Mouse (Mus musculus): Measurements from ENCODE around the gene Tmem201. TPM values are rescaled to one million over a fixed set of nuclear protein-coding genes. Genes with fewer than 3 reads are reported as not detected.
A peak's percentile ranks its signal among the peaks of the same experiment; 100 is the strongest.

Tmem201 gene
- polyA plus RNA-seq (2012; rRNA removed) = 15.7 and 15.8 TPM in 2 replicates

GRCm38 (mm10) chr4:149737383-149738324 lies at the start of gene Tmem201:
Tmem201 (minus strand) TSS chr4:149738044.
- TF ChIP-seq CTCF (IDR thresholded peaks at IDR 0.05; ENCODE audit: control insufficient read depth, insufficient read depth, insufficient replicate concordance, low read depth, low read length) (peak; percentile 85), POLR2A (IDR thresholded peaks at IDR 0.05; ENCODE audit: control insufficient read depth, low read depth, low read length) (no peak)
- peak within 1 kb of the TSS; percentile 69 for H3K27ac ChIP-seq (ENCODE audit: control insufficient read depth, insufficient read depth, low read depth, low read length)
- H3K4me3 ChIP-seq (ENCODE audit: control insufficient read depth, low read depth, low read length) = peak within 1 kb of the TSS; percentile 92
- H3K27me3 ChIP-seq (ENCODE audit: control insufficient read depth, insufficient read depth, low read length) = no peaks in the 10 kb centered on the region
- no peaks in the 10 kb centered on the region for H3K36me3 ChIP-seq (ENCODE audit: control insufficient read depth, insufficient read depth, low read length)
- peaks cover 10% of the 10 kb centered on the region for H3K4me1 ChIP-seq (ENCODE audit: control insufficient read depth, insufficient read depth, low read length)

GRCm38 (mm10) chr4:149784901-149785300 lies 47.1 kb upstream of the Tmem201 start:
- Histone ChIP-seq H3K36me3 (ENCODE audit: control insufficient read depth, insufficient read depth, low read length) (no peaks in the 10 kb centered on the region), H3K27me3 (ENCODE audit: control insufficient read depth, insufficient read depth, low read length) (no peaks in the 10 kb centered on the region), H3K4me1 (ENCODE audit: control insufficient read depth, insufficient read depth, low read length) (peaks cover 3% of the 10 kb centered on the region; the same call in 1 of the 2 replicates), H3K27ac (ENCODE audit: control insufficient read depth, insufficient read depth, low read depth, low read length) (no peak overlapping the region), H3K4me3 (ENCODE audit: control insufficient read depth, low read depth, low read length) (no peak overlapping the region)
- TF ChIP-seq CTCF (IDR thresholded peaks at IDR 0.05; ENCODE audit: control insufficient read depth, insufficient read depth, insufficient replicate concordance, low read depth, low read length) = no peak
- TF ChIP-seq POLR2A (IDR thresholded peaks at IDR 0.05; ENCODE audit: control insufficient read depth, low read depth, low read length) = no peak

GRCm38 (mm10) chr4:149784371-149784770 lies 46.5 kb upstream of the Tmem201 start:
- H3K27me3 ChIP-seq (ENCODE audit: control insufficient read depth, insufficient read depth, low read length) = no peaks in the 10 kb centered on the region
- H3K4me1 ChIP-seq (ENCODE audit: control insufficient read depth, insufficient read depth, low read length) = no peaks in the 10 kb centered on the region
- no peak for TF ChIP-seq POLR2A (IDR thresholded peaks at IDR 0.05; ENCODE audit: control insufficient read depth, low read depth, low read length)
- TF ChIP-seq CTCF (IDR thresholded peaks at IDR 0.05; ENCODE audit: control insufficient read depth, insufficient read depth, insufficient replicate concordance, low read depth, low read length) = no peak
- no peaks in the 10 kb centered on the region for H3K36me3 ChIP-seq (ENCODE audit: control insufficient read depth, insufficient read depth, low read length)
- no peak overlapping the region for H3K4me3 ChIP-seq (ENCODE audit: control insufficient read depth, low read depth, low read length)
- no peak overlapping the region for H3K27ac ChIP-seq (ENCODE audit: control insufficient read depth, insufficient read depth, low read depth, low read length)

- TF ChIP-seq POLR2A (IDR thresholded peaks at IDR 0.05; ENCODE audit: control insufficient read depth, low read depth, low read length) (no peak), CTCF (IDR thresholded peaks at IDR 0.05; ENCODE audit: control insufficient read depth, insufficient read depth, insufficient replicate concordance, low read depth, low read length) (no peak)
- H3K27ac ChIP-seq (ENCODE audit: control insufficient read depth, insufficient read depth, low read depth, low read length) = no peak overlapping the region
- H3K4me1 ChIP-seq (ENCODE audit: control insufficient read depth, insufficient read depth, low read length) = no peaks in the 10 kb centered on the region
- H3K36me3 ChIP-seq (ENCODE audit: control insufficient read depth, insufficient read depth, low read length) = no peaks in the 10 kb centered on the region
- no peaks in the 10 kb centered on the region for H3K27me3 ChIP-seq (ENCODE audit: control insufficient read depth, insufficient read depth, low read length)
- no peak overlapping the region for H3K4me3 ChIP-seq (ENCODE audit: control insufficient read depth, low read depth, low read length)
Observed at GRCm38 (mm10) chr4:149782975-149783374, 45.1 kb upstream of the Tmem201 start.

GRCm38 (mm10) chr4:149780565-149781356 lies 42.9 kb upstream of the Tmem201 start:
- Histone ChIP-seq H3K27ac (ENCODE audit: control insufficient read depth, insufficient read depth, low read depth, low read length) (no peak overlapping the region), H3K36me3 (ENCODE audit: control insufficient read depth, insufficient read depth, low read length) (no peaks in the 10 kb centered on the region), H3K4me3 (ENCODE audit: control insufficient read depth, low read depth, low read length) (no peak overlapping the region), H3K4me1 (ENCODE audit: control insufficient read depth, insufficient read depth, low read length) (no peaks in the 10 kb centered on the region; the same call in 1 of the 2 replicates), H3K27me3 (ENCODE audit: control insufficient read depth, insufficient read depth, low read length) (no peaks in the 10 kb centered on the region)
- no peak for TF ChIP-seq CTCF (IDR thresholded peaks at IDR 0.05; ENCODE audit: control insufficient read depth, insufficient read depth, insufficient replicate concordance, low read depth, low read length)
- TF ChIP-seq POLR2A (IDR thresholded peaks at IDR 0.05; ENCODE audit: control insufficient read depth, low read depth, low read length) = no peak

GRCm38 (mm10) chr4:149779966-149780365 lies 42.1 kb upstream of the Tmem201 start:
- Histone ChIP-seq H3K27me3 (ENCODE audit: control insufficient read depth, insufficient read depth, low read length) (no peaks in the 10 kb centered on the region), H3K36me3 (ENCODE audit: control insufficient read depth, insufficient read depth, low read length) (no peaks in the 10 kb centered on the region), H3K27ac (ENCODE audit: control insufficient read depth, insufficient read depth, low read depth, low read length) (no peak overlapping the region), H3K4me1 (ENCODE audit: control insufficient read depth, insufficient read depth, low read length) (no peaks in the 10 kb centered on the region; the same call in 1 of the 2 replicates), H3K4me3 (ENCODE audit: control insufficient read depth, low read depth, low read length) (no peak overlapping the region)
- TF ChIP-seq CTCF (IDR thresholded peaks at IDR 0.05; ENCODE audit: control insufficient read depth, insufficient read depth, insufficient replicate concordance, low read depth, low read length) (no peak), POLR2A (IDR thresholded peaks at IDR 0.05; ENCODE audit: control insufficient read depth, low read depth, low read length) (no peak)

- Histone ChIP-seq H3K27ac (ENCODE audit: control insufficient read depth, insufficient read depth, low read depth, low read length) (peak overlapping the region; percentile 56; the same call in 1 of the 2 replicates), H3K4me1 (ENCODE audit: control insufficient read depth, insufficient read depth, low read length) (peaks cover 10% of the 10 kb centered on the region), H3K27me3 (ENCODE audit: control insufficient read depth, insufficient read depth, low read length) (no peaks in the 10 kb centered on the region), H3K4me3 (ENCODE audit: control insufficient read depth, low read depth, low read length) (no peak overlapping the region), H3K36me3 (ENCODE audit: control insufficient read depth, insufficient read depth, low read length) (no peaks in the 10 kb centered on the region)
- TF ChIP-seq POLR2A (IDR thresholded peaks at IDR 0.05; ENCODE audit: control insufficient read depth, low read depth, low read length) = no peak
- no peak for TF ChIP-seq CTCF (IDR thresholded peaks at IDR 0.05; ENCODE audit: control insufficient read depth, insufficient read depth, insufficient replicate concordance, low read depth, low read length)
Observed at GRCm38 (mm10) chr4:149777126-149777525, 39.3 kb upstream of the Tmem201 start.
